Mouse (Mus musculus): Measurements from ENCODE around the gene 9430097D07Rik. TPM values are rescaled to one million over a fixed set of nuclear protein-coding genes. Genes with fewer than 3 reads are reported as not detected.

Gene 9430097D07Rik
- polyA plus RNA-seq (2015; fragmentation: Nextera tagmentation; extraction: Ambion mirVana) = 0.08 TPM in 1 of 2 replicates, not detected in the other

- Histone ChIP-seq H3K9ac (peak within 1 kb of the TSS; percentile 34; the same call in 1 of the 2 replicates), H3K4me2 (peak within 1 kb of the TSS; percentile 69), H3K27me3 (peaks cover 48% of the 10 kb centered on the region), H3K4me3 (peak within 1 kb of the TSS; percentile 39), H3K9me3 (replicated peaks) (no peaks in the 10 kb centered on the region), H3K4me1 (replicated peaks) (peaks cover 22% of the 10 kb centered on the region), H3K27ac (no peak within 1 kb of the TSS), H3K36me3 (0 out of 2 replicates have a peak, but pooled peaks cover 9% of the 10 kb centered on the region)
- WGBS = 9% methylated on average over 28 of the region's 28 CpGs
- ATAC-seq (replicated peaks; ENCODE audit: insufficient number of reproducible peaks, insufficient read depth, low FRiP score, low read depth) = no peak
Measured at GRCm38 (mm10) chr2:32575586-32576160, at the start of gene 9430097D07Rik. TSS of gene 9430097D07Rik (minus strand) at chr2:32575684.

- no peak for ATAC-seq (replicated peaks; ENCODE audit: insufficient number of reproducible peaks, insufficient read depth, low FRiP score, low read depth)
- H3K9me3 ChIP-seq (replicated peaks) = no peaks in the 10 kb centered on the region
- no peak overlapping the region for H3K4me2 ChIP-seq
- no peaks in the 10 kb centered on the region for H3K27me3 ChIP-seq
- H3K27ac ChIP-seq = peak overlapping the region; percentile 95
- H3K4me3 ChIP-seq = no peak overlapping the region
- H3K9ac ChIP-seq = 0 out of 2 replicates have a peak overlapping the region, but pooled peaks have one; percentile 7
- WGBS = 68% methylated on average over 5 of the region's 5 CpGs
- H3K36me3 ChIP-seq = no peaks in the 10 kb centered on the region
- H3K4me1 ChIP-seq (replicated peaks) = peaks cover 78% of the 10 kb centered on the region
Measured at GRCm38 (mm10) chr2:32624111-32624748, 48.7 kb upstream of the 9430097D07Rik start.

- Histone ChIP-seq H3K9me3 (replicated peaks) (no peaks in the 10 kb centered on the region), H3K27me3 (no peaks in the 10 kb centered on the region), H3K36me3 (peaks cover 20% of the 10 kb centered on the region), H3K27ac (peak within 1 kb of the TSS; percentile 93), H3K4me1 (replicated peaks) (peaks cover 58% of the 10 kb centered on the region), H3K4me3 (peak within 1 kb of the TSS; percentile 10; the same call in 1 of the 2 replicates), H3K4me2 (peak within 1 kb of the TSS; percentile 44), H3K9ac (peak within 1 kb of the TSS; percentile 29)
- WGBS = 7% methylated on average over 7 of the region's 7 CpGs
- ATAC-seq (replicated peaks; ENCODE audit: insufficient number of reproducible peaks, insufficient read depth, low FRiP score, low read depth) = no peak
Measured at GRCm38 (mm10) chr2:32621517-32621859, 46.0 kb upstream of the 9430097D07Rik start, which contains the start of gene Ak1. TSS of gene Ak1 (plus strand) at chr2:32621758.

DNA sequence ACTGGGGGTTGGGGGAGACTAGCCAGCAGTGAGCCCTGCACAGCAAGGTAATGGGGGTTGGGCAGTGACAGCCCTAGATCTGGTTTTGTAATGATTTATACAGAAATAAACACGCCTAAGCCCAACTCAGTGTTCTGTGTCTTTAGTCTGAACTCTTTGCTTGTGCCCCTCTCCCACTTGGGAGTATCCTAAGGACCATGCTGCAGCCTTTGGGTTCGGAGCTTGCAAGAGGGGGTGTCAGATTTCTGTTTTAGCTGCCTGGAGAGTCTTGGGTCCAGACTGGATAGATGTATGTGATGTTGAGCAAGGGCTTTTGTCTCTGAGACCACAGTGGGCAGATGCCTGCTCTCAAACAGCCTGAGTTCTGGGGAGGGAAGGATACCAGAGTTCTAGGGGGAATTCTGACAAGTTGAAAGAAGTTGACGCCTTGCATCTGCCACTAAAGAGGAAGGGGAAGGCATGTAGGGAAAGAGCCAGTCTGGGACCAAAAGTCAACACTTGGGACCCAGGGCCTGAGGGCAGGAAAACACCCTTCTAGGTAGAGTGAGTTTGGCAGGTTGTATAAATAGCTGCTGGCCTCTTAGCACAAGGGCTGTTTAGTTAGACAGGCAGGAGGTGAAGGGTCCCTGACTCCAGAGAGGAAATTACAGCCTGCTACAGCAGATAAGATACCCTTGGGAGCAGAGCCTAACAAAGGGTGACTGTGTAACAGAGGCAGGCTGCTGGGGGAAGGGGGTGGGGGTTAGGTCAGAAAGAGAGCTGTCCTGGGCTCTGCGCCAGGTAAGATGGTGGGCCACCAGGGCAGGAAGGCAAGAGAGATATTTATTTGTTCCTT lies 45.4 kb upstream of the 9430097D07Rik start:
- H3K4me1 ChIP-seq (replicated peaks) = peaks cover 54% of the 10 kb centered on the region
- no peaks in the 10 kb centered on the region for H3K9me3 ChIP-seq (replicated peaks)
- no peaks in the 10 kb centered on the region for H3K27me3 ChIP-seq
- peaks cover 26% of the 10 kb centered on the region for H3K36me3 ChIP-seq
- WGBS = 11% methylated on average over 4 of the region's 4 CpGs
- H3K4me3 ChIP-seq = peak overlapping the region; percentile 10; the same call in 1 of the 2 replicates
- peak overlapping the region; percentile 44 for H3K4me2 ChIP-seq
- H3K27ac ChIP-seq = peak overlapping the region; percentile 93
- peak; percentile 81 for ATAC-seq (replicated peaks; ENCODE audit: insufficient number of reproducible peaks, insufficient read depth, low FRiP score, low read depth)
- peak overlapping the region; percentile 29 for H3K9ac ChIP-seq

- Histone ChIP-seq H3K9me3 (replicated peaks) (no peaks in the 10 kb centered on the region), H3K9ac (no peak overlapping the region), H3K4me1 (replicated peaks) (peaks cover 37% of the 10 kb centered on the region), H3K36me3 (peaks cover 40% of the 10 kb centered on the region), H3K27me3 (no peaks in the 10 kb centered on the region), H3K27ac (no peak overlapping the region), H3K4me3 (no peak overlapping the region), H3K4me2 (no peak overlapping the region)
- ATAC-seq (replicated peaks; ENCODE audit: insufficient number of reproducible peaks, insufficient read depth, low FRiP score, low read depth) = no peak
- whole genome bisulfite sequencing = 86% methylated on average over 9 of the region's 9 CpGs
Measured at GRCm38 (mm10) chr2:32618051-32618450, 42.6 kb upstream of the 9430097D07Rik start.

DNA sequence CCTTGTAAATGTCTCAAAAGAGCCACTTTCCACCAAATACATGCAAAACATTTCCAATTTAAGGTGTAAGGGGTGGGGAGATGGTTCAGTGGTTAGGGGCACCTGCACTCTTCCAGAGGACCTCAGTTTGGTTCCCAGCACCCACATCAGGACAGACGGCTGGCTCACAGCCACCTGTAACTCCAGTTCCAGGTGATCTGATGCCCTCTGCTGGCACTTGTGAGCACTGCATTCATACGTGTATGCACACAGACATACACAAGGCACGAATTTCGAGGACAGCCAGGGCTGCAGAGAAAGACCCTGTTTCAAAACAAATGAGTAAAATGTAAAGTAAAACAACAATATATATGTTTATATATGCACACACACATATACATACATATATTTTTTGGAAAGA lies 42.1 kb upstream of the 9430097D07Rik start:
- no peak overlapping the region for H3K4me2 ChIP-seq
- H3K9ac ChIP-seq = no peak overlapping the region
- H3K9me3 ChIP-seq (replicated peaks) = no peaks in the 10 kb centered on the region
- peaks cover 37% of the 10 kb centered on the region for H3K4me1 ChIP-seq (replicated peaks)
- no peak for ATAC-seq (replicated peaks; ENCODE audit: insufficient number of reproducible peaks, insufficient read depth, low FRiP score, low read depth)
- H3K36me3 ChIP-seq = peaks cover 40% of the 10 kb centered on the region
- WGBS = 93% methylated on average over 4 of the region's 4 CpGs
- no peak overlapping the region for H3K4me3 ChIP-seq
- no peak overlapping the region for H3K27ac ChIP-seq
- no peaks in the 10 kb centered on the region for H3K27me3 ChIP-seq

- Histone ChIP-seq H3K9me3 (replicated peaks) (no peaks in the 10 kb centered on the region), H3K36me3 (peaks cover 40% of the 10 kb centered on the region), H3K27ac (no peak overlapping the region), H3K4me2 (no peak overlapping the region), H3K27me3 (no peaks in the 10 kb centered on the region), H3K4me3 (no peak overlapping the region), H3K4me1 (replicated peaks) (peaks cover 36% of the 10 kb centered on the region), H3K9ac (no peak overlapping the region)
- ATAC-seq (replicated peaks; ENCODE audit: insufficient number of reproducible peaks, insufficient read depth, low FRiP score, low read depth) = no peak
- 95% methylated on average over 1 of the region's 1 CpGs for WGBS
Measured at GRCm38 (mm10) chr2:32617109-32617508, 41.6 kb upstream of the 9430097D07Rik start.

- H3K27ac ChIP-seq = no peak overlapping the region
- H3K27me3 ChIP-seq = no peaks in the 10 kb centered on the region
- H3K4me3 ChIP-seq = no peak overlapping the region
- H3K9me3 ChIP-seq (replicated peaks) = no peaks in the 10 kb centered on the region
- H3K36me3 ChIP-seq = peaks cover 26% of the 10 kb centered on the region
- no peak overlapping the region for H3K4me2 ChIP-seq
- no peak for ATAC-seq (replicated peaks; ENCODE audit: insufficient number of reproducible peaks, insufficient read depth, low FRiP score, low read depth)
- 78% methylated on average over 26 of the region's 26 CpGs for WGBS
- no peak overlapping the region for H3K9ac ChIP-seq
- peaks cover 47% of the 10 kb centered on the region for H3K4me1 ChIP-seq (replicated peaks)
Measured at GRCm38 (mm10) chr2:32612274-32612673, 36.8 kb upstream of the 9430097D07Rik start.

- Histone ChIP-seq H3K4me2 (peak overlapping the region; percentile 95), H3K27ac (peak overlapping the region; percentile 58), H3K9me3 (replicated peaks) (no peaks in the 10 kb centered on the region), H3K27me3 (no peaks in the 10 kb centered on the region), H3K36me3 (peaks cover 12% of the 10 kb centered on the region; the same call in 1 of the 2 replicates), H3K9ac (peak overlapping the region; percentile 40), H3K4me1 (replicated peaks) (peaks cover 49% of the 10 kb centered on the region), H3K4me3 (peak overlapping the region; percentile 52)
- WGBS = 10% methylated on average over 23 of the region's 23 CpGs
- ATAC-seq (replicated peaks; ENCODE audit: insufficient number of reproducible peaks, insufficient read depth, low FRiP score, low read depth) = no peak
Measured at GRCm38 (mm10) chr2:32610610-32611229, 35.2 kb upstream of the 9430097D07Rik start.

DNA sequence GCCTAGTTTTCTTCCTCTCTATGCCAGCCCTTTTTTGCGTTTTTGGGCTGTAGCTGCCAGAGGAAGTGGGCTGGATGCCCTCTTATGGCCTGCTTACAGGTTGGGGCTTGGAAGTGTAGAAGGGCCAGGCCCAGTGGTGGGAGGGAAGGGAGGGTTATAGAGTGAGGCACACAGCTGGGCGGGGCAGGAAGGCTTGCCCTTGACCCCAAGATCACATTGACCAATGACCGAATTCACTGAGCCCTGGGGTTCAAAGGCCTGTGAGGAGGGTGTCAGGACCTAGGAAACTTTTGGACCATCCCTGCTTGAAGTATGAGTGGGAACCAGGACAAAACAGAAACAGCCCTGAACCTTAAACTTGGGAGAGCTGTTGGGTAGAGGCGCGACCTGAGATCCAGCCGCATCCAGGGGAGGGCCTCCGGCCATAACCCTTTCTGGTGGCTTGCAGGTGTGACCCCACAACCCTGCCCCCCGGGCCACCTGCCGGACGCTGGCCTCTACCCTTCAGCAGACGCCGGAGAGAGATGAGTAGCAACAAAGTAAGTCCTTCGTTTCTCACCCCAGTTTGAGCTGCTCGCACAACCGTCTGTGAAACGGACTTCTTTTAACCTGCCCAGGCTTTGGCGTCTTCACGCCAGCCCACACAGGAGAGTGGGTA lies 33.4 kb upstream of the 9430097D07Rik start:
- peak; percentile 27; the same call in 1 of the 2 replicates for ATAC-seq (replicated peaks; ENCODE audit: insufficient number of reproducible peaks, insufficient read depth, low FRiP score, low read depth)
- Histone ChIP-seq H3K9ac (peak overlapping the region; percentile 83), H3K4me3 (peak overlapping the region; percentile 79), H3K4me2 (peak overlapping the region; percentile 95), H3K36me3 (no peaks in the 10 kb centered on the region), H3K4me1 (replicated peaks) (peaks cover 49% of the 10 kb centered on the region), H3K27ac (peak overlapping the region; percentile 94), H3K9me3 (replicated peaks) (no peaks in the 10 kb centered on the region), H3K27me3 (no peaks in the 10 kb centered on the region)
- WGBS = 38% methylated on average over 18 of the region's 18 CpGs
